Mouse (Mus musculus): ENCODE measurements around the gene Mrpl17. TPM values are rescaled to one million over a fixed set of nuclear protein-coding genes. Genes with fewer than 3 reads are reported as not detected.
A peak's percentile ranks its signal among the peaks of the same experiment; 100 is the strongest.

Gene Mrpl17
- polyA plus RNA-seq, 1 experiment from 2014 or later = 210 TPM

DNA sequence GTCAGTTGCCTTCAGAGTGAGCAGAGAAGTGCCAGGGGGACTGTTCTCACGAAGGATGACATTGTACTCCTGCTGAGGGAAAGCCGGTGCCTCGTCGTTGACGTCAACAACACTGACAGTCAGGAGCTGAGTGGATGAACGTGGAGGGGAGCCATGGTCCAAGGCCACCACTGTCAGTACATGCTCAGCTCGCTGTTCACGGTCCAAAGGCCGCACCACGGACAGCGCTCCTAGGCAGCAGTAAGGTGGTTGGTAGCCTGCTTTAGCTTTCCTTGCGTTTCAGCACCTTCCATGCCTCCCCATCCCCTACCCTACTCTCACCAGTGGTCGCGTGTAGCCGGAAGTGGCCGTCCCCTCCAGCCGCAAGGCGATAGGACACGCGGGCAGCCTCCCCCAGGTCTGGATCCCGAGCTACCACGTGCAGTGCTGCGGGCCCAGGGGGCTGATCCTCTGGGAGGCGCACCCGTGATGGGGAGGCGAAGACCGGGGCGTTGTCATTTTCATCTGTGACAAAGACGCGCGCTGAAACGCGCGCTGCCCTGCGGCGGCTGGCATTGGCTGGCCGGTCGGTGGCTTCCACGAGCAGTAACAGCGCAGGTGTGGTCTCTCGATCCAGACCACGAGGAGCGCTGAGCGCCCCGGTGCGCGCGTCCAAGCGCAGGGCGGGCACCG is 49.0 kb downstream of the Mrpl17 start:
- Histone ChIP-seq H3K36me3 (ENCODE audit: control insufficient read depth, insufficient read depth) (no peaks in the 10 kb centered on the region; the same call in 1 of the 2 replicates), H3K9ac (ENCODE audit: low read depth, low read length) (no peak overlapping the region), H3K4me1 (ENCODE audit: control insufficient read depth, low read depth, low read length) (no peaks in the 10 kb centered on the region; the same call in 1 of the 2 replicates), H3K27me3 (ENCODE audit: control insufficient read depth, insufficient read depth, low read depth, low read length) (peaks cover 14% of the 10 kb centered on the region), H3K9me3 (replicated peaks; ENCODE audit: control insufficient read depth, low read length) (no peaks in the 10 kb centered on the region), H3K4me2 (ENCODE audit: low read depth, low read length) (peak overlapping the region; percentile 61), H3K27ac (ENCODE audit: low read length) (no peak overlapping the region), H3K4me3 (ENCODE audit: low read depth, low read length) (peak overlapping the region; percentile 42)
- WGBS (ENCODE audit: insufficient replicate concordance) = 17% methylated on average over 51 of the region's 51 CpGs
- ATAC-seq (ENCODE audit: low read depth) = peak; percentile 62

DNA sequence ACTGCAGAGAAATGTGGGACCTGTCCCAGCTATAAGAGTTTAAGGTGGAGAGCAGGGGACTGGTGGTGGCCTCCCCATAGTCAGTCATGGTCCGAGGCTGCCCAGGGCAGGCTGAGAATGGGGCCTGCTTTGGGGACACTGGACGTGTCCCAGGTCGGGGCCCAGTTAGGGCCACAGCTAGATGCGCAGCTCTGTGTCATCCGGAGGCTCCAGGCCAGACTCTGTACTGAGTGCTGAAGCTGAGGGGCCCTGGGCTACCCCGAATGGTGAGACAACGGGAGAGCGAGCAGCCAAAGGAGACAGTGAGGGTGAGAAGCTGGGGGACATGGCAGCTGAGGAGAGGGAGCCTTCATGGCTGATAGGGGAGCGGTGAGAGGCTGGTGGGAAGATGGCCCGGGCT is 57.6 kb downstream of the Mrpl17 start:
- Histone ChIP-seq H3K36me3 (ENCODE audit: control insufficient read depth, insufficient read depth) (peaks cover 4% of the 10 kb centered on the region; the same call in 1 of the 2 replicates), H3K9me3 (replicated peaks; ENCODE audit: control insufficient read depth, low read length) (no peaks in the 10 kb centered on the region), H3K4me2 (ENCODE audit: low read depth, low read length) (no peak overlapping the region), H3K4me1 (ENCODE audit: control insufficient read depth, low read depth, low read length) (peaks cover 15% of the 10 kb centered on the region), H3K27ac (ENCODE audit: low read length) (no peak overlapping the region), H3K4me3 (ENCODE audit: low read depth, low read length) (no peak overlapping the region), H3K9ac (ENCODE audit: low read depth, low read length) (no peak overlapping the region), H3K27me3 (ENCODE audit: control insufficient read depth, insufficient read depth, low read depth, low read length) (no peaks in the 10 kb centered on the region)
- WGBS (ENCODE audit: insufficient replicate concordance) = 77% methylated on average over 10 of the region's 10 CpGs
- ATAC-seq (ENCODE audit: low read depth) = no peak

Other genes starting within 250 kb of the Mrpl17 start
- 1.9 and 3.3 TPM in 2 replicates for gene Apbb1, start 229.4 kb downstream of the Mrpl17 start, polyA plus RNA-seq (2015; fragmentation: Nextera tagmentation; extraction: Ambion mirVana)
- gene Hpx, start 211.0 kb downstream of the Mrpl17 start, polyA plus RNA-seq (2015; fragmentation: Nextera tagmentation; extraction: Ambion mirVana) = 451 and 504 TPM in 2 replicates
- gene Trim3, start 177.5 kb downstream of the Mrpl17 start, polyA plus RNA-seq (2015; fragmentation: Nextera tagmentation; extraction: Ambion mirVana) = 3.1 and 4.6 TPM in 2 replicates
- gene Timm10b, start 171.0 kb downstream of the Mrpl17 start, polyA plus RNA-seq (2015; fragmentation: Nextera tagmentation; extraction: Ambion mirVana) = 91.7 and 106 TPM in 2 replicates
- gene Arfip2, start 170.7 kb downstream of the Mrpl17 start, polyA plus RNA-seq (2015; fragmentation: Nextera tagmentation; extraction: Ambion mirVana) = 11.0 and 11.2 TPM in 2 replicates
- gene Gm45799, start 170.5 kb downstream of the Mrpl17 start, polyA plus RNA-seq (2015; fragmentation: Nextera tagmentation; extraction: Ambion mirVana) = 4.1 and 17.0 TPM in 2 replicates
- 0.13 and 0.16 TPM in 2 replicates for gene Dnhd1, start 160.3 kb downstream of the Mrpl17 start, polyA plus RNA-seq (2015; fragmentation: Nextera tagmentation; extraction: Ambion mirVana)
- 114 and 116 TPM in 2 replicates for gene Ilk, start 74.5 kb downstream of the Mrpl17 start, polyA plus RNA-seq (2015; fragmentation: Nextera tagmentation; extraction: Ambion mirVana)
- 11.0 and 11.5 TPM in 2 replicates for gene Rrp8, start 73.7 kb downstream of the Mrpl17 start, polyA plus RNA-seq (2015; fragmentation: Nextera tagmentation; extraction: Ambion mirVana)
- gene Taf10, start 66.7 kb downstream of the Mrpl17 start, polyA plus RNA-seq (2015; fragmentation: Nextera tagmentation; extraction: Ambion mirVana) = 82.4 and 84.8 TPM in 2 replicates
- 65.0 and 73.5 TPM in 2 replicates for gene Tpp1, start 58.9 kb downstream of the Mrpl17 start, polyA plus RNA-seq (2015; fragmentation: Nextera tagmentation; extraction: Ambion mirVana)
- gene Dchs1, start 23.4 kb downstream of the Mrpl17 start, polyA plus RNA-seq (2015; fragmentation: Nextera tagmentation; extraction: Ambion mirVana) = 0.77 and 0.91 TPM in 2 replicates
- gene Gm4070, start 142.9 kb upstream of the Mrpl17 start, polyA plus RNA-seq (2015; fragmentation: Nextera tagmentation; extraction: Ambion mirVana) = 0.98 and 1.3 TPM in 2 replicates

All from liver, embryonic 16.5 days (tissue).